Mouse (Mus musculus) liver, postnatal 0 days (tissue): ENCODE data around the gene Rps6ka5.

Source experiments
- CTCF ChIP-seq: sonication (generic); IDR thresholded peaks from 2 replicates; pipeline ENCODE4 v1.5.1; 2016; ENCODE audit warnings: antibody characterized with exemption, low read depth
- EP300 ChIP-seq: IDR thresholded peaks from 2 replicates; pipeline ENCODE4 v1.6.1; 2016; ENCODE audit warnings: antibody characterized with exemption, low read depth, mild to moderate bottlenecking

GRCm38 (mm10) chr12:100568831-100569230 lies 158.0 kb downstream of the Rps6ka5 start:
- TF ChIP-seq EP300 (no peak), CTCF (no peak)
